Mouse (Mus musculus) thymus, postnatal 0 days (tissue): Measurements from ENCODE around the gene Idi2. TPM values are rescaled to one million over a fixed set of nuclear protein-coding genes. Genes with fewer than 3 reads are reported as not detected.
"Not testable (repeated sequence)": the region's sequence is repeated elsewhere in the genome, so short reads cannot be mapped to it uniquely, and the experiment has no call there.

Experiments
- DNase-seq: peaks from one replicate; pipeline ENCODE4 v3.0.0-alpha.2; 2015; ENCODE audit warnings: low spot score
- polyA plus RNA-seq: library from polyadenylated mRNA; unstranded; fragments of >200 nt; fragmentation: Nextera tagmentation; extraction: Ambion mirVana; gene quantifications from 2 replicates; pipeline ENCODE4 v1.2.1, GENCODE M21; 2015

The Idi2 gene
- polyA plus RNA-seq: 0.73 and 0.88 TPM in 2 replicates

DNA sequence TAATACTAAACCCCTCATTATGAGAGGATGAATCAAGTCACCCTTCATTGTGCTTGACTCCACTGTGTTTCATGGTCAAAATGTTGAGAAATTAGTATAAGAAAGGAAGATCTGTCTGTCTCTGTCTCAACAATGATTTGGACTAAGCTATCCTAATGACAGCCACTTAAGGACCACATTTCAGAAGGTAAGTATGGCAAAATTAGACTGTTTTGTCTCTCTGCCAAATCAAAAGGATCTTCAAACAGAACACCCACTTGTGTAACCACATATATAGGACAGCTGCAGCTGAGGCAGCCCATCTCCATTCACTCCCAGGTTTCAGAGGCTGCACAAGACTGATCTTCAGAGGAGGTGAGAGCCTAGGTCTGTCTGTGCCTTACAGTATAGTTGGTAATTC lies at the start of gene Idi2:
Gene Idi2, plus strand, starts transcription at position 301 of the 400 bp plus-strand sequence.
- not testable (repeated sequence) for DNase-seq

DNA sequence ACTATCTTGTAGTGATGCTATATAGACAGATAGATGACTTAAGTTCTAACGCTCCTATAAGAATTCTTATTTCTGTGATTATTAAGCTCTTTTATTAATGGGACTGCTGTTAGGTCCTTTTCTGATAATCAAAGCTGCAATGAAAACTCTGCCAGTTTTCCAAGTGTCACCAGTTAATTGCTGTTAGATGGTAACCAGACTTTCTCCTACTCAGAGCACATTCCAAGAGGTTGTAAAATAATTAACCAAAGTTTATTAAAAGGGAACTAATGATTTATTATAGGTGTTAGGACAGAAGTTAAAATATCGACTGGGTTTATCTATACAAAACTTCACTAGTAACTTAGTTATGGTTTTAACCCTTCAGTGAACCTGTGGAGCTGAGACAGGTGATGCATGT lies 46.7 kb upstream of the Idi2 start:
- DNase-seq: not testable (repeated sequence)

DNA sequence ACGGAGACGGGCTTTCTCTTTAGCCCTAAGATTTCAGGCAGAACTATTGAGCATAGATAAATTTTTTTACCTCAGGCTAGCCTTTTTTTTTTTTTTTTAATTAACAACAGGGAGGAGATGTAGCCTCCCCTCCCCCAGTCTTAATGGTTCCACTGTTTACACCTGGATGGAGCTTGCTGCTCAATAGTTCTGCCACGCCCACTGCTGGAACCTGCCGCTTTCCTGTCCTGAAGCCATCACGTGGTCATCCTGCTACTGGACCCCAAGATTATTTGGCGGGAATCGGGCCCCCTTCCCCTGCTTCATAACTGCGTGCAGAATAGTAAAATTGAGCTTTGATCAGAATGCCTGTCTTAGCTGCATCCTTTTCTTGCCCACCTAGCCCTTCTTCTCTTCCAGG lies 38.8 kb upstream of the Idi2 start:
- DNase-seq: not testable (repeated sequence)

DNA sequence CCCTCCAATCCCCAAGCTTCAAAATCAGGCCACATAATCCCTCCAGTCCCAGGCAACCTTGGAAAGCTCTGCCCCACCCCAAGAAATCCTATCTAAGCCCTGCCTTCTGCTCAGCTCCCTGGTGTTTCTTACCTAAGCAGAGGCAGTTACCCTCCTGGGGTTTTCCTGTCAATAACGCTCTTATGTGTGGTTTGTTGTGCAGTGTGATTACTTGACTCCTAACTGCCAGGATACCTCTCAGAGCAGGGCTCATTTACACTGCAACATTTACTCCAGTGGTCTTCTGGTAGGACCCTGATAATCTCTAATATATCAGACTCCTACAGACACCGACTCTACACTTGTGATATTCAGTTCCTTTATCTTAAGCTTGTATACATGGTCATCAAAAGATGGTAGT lies 19.2 kb upstream of the Idi2 start:
- DNase-seq: no peak

DNA sequence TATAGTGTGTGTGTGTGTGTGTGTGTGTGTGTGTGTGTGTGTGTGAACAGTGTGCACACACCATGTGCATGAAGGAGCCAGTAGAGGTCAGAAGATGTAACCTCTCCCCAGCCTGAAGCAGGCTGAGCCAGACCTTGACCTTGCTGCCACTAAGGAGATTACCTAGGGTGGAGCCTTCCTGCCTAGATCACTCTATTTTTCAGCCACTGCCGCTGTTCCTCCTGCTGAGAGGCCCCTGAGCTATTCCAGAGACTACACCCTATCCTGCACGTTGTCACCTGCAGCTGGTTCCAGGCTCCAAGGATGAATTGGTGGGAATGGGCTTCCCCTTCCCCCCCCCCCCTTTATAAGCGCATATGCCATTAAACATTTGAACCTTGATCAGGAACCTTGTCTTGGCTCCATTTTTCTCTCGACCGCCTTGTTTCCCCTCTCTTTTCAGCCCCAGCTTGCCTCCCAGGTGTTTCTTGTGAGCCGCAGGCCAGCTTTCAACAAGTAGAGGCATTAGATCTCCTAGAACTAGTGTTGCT lies 15.0 kb upstream of the Idi2 start:
- not testable (repeated sequence) for DNase-seq

DNA sequence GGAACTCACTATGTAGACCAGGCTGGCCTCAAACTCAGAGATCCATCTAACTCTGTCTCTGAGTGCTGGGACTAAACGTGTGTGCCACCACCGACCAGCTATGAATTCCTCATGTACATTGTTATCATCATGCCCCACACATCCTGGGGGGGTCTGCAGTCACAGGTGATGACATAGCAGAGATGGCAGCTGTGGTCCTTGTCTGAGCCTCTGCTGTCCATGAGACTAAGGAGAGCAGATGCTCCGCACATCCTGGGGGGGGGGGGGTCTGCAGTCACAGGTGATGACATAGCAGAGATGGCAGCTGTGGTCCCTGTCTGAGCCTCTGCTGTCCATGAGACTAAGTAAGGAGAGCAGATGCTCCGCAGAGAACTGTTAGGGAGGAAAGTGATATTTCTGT lies 11.6 kb upstream of the Idi2 start:
- not testable (repeated sequence) for DNase-seq

DNA sequence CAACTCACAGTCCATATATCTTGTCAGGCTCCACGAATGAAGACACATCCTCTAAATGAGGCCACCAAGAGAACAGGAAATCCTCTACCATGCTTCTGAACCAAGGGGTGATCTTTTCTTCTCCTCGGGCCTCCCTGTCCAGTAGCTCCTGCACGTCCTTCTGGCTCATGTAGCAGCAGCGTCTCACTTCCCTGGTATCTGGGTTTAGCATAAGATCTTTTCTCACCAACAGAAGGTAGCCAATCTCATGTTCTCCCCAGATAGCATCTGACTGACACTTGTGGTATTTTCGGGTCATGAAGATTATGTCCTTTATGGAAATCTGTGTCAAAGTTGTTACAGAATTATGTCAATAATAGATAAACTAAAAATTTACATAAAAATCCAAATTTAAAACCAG lies 11.0 kb upstream of the Idi2 start:
- not testable (repeated sequence) for DNase-seq

DNA sequence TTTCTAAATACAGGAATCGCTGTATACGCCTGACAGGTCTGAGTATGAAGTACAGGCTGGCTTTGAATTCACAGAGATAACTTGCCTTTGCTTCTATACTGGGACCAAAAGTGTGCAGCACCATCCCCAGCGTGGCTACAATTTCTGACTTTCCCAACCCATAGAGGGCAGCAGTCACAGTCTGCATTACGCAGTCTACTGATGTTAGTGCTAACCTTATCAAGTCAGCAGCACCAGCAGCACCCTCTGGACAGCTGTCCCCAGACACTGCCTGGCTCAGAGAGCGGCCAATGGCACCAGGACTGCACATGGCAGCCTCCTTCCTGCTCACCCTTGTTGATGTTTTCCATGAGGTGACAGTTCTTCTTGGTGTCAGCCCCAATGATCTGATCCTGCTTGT lies 8.8 kb upstream of the Idi2 start:
- DNase-seq: not testable (repeated sequence)

DNA sequence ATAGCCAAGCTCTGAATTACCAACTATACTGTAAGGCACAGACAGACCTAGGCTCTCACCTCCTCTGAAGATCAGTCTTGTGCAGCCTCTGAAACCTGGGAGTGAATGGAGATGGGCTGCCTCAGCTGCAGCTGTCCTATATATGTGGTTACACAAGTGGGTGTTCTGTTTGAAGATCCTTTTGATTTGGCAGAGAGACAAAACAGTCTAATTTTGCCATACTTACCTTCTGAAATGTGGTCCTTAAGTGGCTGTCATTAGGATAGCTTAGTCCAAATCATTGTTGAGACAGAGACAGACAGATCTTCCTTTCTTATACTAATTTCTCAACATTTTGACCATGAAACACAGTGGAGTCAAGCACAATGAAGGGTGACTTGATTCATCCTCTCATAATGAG lies 4.5 kb upstream of the Idi2 start, which contains the start of gene Gm9745:
Gene Gm9745, minus strand, starts transcription at position 101 of the 400 bp plus-strand sequence.
- not testable (repeated sequence) for DNase-seq

DNA sequence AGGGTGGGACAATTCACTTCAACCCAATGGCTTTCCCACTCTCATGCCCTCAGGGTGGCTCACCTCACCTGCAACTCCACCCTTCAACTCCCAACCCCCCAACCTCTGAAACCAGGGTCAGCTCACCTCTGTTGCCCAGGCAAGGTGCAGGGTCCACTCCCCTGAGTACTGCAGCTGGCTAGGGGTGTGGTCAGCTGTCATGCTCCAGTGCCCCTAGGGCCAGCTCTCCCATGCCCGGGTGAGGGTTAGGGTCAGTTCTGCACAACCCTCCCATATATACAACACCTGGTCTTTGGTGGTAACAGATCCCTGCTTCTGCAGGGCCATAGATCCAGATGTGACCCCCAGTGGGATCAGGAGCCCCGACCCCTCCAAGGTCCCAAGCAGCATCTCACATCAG lies 2.5 kb downstream of the Idi2 start:
- not testable (repeated sequence) for DNase-seq

DNA sequence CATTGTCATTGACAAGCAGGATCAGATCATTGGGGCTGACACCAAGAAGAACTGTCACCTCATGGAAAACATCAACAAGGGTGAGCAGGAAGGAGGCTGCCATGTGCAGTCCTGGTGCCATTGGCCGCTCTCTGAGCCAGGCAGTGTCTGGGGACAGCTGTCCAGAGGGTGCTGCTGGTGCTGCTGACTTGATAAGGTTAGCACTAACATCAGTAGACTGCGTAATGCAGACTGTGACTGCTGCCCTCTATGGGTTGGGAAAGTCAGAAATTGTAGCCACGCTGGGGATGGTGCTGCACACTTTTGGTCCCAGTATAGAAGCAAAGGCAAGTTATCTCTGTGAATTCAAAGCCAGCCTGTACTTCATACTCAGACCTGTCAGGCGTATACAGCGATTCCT lies 4.2 kb downstream of the Idi2 start:
- DNase-seq: not testable (repeated sequence)

DNA sequence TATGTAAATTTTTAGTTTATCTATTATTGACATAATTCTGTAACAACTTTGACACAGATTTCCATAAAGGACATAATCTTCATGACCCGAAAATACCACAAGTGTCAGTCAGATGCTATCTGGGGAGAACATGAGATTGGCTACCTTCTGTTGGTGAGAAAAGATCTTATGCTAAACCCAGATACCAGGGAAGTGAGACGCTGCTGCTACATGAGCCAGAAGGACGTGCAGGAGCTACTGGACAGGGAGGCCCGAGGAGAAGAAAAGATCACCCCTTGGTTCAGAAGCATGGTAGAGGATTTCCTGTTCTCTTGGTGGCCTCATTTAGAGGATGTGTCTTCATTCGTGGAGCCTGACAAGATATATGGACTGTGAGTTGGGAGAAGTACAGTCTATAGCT lies 6.4 kb downstream of the Idi2 start:
- DNase-seq: not testable (repeated sequence)

DNA sequence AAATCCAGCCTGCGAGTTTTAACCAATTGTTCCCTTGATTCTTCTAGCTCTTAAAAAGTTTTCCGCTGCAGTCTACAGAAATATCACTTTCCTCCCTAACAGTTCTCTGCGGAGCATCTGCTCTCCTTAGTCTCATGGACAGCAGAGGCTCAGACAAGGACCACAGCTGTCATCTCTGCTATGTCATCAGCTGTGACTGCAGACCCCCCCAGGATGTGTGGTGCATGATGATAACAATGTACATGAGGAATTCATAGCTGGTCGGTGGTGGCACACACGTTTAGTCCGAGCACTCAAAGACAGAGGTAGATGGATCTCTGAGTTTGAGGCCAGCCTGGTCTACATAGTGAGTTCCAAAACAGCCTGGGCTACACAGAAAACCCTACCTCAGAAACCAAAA lies 6.9 kb downstream of the Idi2 start:
- DNase-seq: not testable (repeated sequence)

DNA sequence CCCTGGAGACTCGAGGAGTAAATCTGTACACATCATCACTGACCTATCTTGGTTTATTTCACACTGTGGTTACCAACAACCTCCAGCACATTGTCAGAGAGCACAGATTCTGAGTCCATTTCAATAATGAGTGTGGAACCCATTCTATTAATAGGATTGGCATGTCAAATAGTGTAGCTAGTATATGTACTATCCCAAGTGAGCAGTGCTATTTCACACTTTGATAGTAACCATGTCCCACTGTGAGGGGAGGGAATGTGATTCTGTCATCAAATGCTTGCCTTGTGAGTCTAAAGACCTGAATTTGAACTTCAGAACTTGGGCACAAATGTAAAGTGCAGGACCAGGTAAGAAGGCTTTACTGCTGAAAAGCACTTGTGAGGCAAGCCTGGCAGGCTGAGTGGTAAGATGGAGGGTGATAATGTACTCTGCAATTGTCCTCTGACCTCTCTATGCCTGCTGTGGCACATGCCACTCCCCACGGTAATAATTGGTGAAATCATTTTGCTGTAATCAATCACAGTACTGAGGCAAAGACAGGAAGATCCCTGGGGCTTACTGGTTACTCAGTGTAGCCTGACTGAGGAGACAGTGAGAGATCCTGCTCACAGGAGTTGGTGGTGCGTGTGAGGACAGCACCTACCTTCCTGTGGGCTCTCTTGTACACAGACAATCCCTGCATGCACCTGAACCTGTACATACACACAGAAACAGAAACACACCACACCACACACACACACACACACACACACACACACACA lies 8.6 kb downstream of the Idi2 start:
- DNase-seq: not testable (repeated sequence)

DNA sequence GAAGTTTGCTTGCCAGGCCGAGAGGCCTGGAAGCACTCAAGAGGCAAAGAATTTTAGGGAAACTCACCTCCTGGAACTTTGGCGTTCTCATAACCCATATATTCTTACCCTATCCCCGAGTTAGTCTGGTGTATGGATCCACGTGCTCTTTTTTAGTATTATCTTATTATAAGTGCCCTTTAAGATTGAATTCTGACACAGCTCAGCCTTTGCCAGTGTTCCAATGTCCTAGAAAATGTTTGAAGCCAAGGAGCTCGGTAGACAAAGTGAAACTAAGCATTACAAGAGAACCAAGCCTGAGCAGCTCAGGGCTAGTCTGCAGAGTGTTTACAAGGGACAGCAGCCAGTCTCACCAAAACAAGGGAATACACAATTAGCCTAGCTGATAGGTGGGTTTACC lies 9.6 kb downstream of the Idi2 start:
- DNase-seq: not testable (repeated sequence)

DNA sequence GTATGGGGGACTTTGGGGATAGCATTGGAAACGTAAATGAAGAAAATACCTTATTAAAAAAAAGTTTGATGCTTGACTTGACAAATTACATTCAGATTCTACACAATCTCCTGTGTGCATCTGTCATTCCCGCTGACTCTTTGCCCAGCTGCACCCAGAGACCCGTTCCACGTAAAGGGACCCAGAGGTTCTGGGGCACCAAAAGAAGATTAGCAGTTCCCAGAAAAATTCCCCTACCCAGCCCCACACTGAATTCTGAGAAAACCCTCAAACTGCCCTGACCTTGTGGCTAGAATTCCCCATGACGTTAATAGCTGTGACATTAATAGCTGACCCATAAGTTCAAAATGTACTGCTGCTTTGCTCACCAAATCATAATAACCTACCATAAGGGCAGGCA lies 12.6 kb downstream of the Idi2 start:
- no peak for DNase-seq

DNA sequence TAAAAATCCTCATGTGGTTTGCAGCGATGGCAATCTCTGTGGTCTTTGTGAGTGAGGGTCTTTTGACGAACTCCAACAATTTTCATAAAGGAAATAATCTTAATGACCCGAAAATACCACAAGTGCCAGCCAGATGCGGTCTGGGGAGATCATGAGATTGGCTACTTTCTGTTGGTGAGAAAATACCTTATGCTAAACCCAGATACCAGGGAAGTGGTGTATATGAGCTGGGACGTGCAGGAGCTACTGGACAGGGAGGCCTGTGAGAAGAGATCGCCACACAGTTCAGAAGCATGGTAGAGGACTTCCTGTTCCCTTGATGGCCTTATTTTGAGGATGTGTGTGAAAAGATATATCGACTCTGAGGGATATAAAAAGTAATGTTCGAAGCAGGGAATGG lies 15.1 kb downstream of the Idi2 start:
- no peak for DNase-seq

DNA sequence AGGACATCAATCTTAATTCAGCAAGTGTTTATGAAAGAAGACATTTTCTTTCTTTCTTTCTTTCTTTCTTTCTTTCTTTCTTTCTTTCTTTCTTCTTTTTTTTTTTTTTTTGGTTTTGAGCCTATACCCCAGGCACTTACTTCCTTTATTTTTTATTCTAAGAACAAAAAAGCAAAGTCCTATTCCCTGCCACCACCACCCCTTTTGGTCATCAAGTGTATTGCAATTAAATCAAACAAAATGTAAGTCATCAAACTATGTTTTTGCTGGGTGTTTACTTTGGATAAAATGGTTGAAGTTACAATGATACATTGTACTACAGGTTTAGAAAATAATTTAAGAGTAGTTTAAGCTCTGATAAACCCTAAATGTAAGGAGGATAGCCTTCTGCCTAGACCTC lies 19.7 kb downstream of the Idi2 start:
- no peak for DNase-seq

DNA sequence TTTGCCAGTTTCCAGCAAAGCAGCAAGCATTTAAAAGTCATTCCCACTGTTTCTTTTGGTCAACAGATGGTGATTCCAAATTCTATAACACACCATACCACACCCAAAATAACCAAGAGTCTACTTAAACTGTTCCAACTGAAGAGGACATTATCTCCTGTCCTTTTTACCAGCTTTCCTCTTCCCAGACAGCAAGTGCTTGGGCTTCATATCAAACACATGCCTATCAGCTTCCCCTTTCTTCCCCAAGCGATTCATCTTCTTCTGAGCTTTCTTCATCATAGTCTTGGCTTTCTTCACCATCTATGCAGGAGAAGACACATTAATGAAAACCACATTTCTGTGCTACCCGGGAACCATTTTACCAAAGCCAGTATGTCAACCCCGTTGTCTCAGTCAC lies 20.3 kb downstream of the Idi2 start:
- DNase-seq: no peak

DNA sequence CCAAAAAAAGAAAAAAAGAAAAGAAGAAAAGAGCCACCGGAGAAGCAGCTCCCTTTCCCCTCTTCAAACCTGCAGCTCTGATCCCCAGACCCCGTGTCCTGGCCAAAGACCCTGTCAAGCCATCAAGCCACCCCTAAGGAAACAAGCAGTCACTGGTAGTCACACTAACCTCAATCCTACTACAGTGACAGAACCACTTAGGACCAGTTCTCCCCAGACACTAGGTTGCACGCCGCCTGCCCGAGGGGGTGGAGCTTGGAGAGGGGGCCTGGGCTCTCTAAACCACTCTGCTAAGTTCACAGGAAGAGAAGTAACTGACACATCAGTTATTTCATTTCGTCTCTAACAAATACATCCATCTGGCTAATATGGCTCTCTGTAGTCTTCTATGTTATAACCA lies 39.6 kb downstream of the Idi2 start:
- DNase-seq: no peak

DNA sequence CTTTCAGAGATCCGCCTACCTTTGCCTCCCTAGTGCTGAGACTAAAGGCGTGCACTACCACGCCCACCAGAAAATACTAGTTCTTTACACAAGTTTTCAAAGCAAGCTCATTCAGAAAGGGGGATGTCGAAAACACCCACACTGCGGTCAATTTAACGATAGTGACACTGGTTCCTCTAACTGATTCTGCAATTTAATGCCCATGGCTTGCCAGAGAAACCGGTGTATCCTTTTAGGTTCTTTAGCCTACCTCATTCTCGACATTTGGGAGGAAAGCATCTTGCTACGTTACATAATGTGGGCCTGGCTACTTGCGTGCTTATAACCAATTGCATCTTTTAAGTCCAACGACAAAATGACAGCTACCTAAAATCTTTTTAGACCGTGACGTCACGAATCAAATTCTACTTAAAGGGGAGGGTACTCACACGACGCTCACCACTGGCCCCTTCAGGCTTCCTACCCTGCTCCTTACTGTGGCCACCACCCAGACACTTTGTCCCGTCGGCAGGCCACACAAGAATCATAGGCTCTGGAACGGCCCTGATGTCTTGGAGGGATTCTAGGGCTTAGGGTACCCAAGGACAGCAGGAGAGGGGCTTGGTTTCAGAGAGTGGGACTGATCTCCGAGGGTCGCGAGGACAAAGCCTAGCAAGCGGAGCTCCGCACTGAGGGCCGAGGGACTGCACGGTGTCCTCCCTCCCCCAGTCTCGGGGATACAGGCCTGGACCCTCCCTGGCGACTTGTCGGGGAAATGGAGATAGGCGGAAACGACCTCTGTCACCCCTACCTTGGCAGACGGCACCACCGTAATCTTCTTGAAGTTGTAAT lies 42.7 kb downstream of the Idi2 start:
- peak; percentile 26 for DNase-seq
